Mouse (Mus musculus): ENCODE data around the gene Gm21992. TPM values are rescaled to one million over a fixed set of nuclear protein-coding genes. Genes with fewer than 3 reads are reported as not detected.
"Not testable (repeated sequence)": the region's sequence is repeated elsewhere in the genome, so short reads cannot be mapped to it uniquely, and the experiment has no call there.

Gm21992 gene
- polyA plus RNA-seq, 1 experiment from 2014 or later = 31.3 TPM

- peak; percentile 99 for ATAC-seq (replicated peaks)
- Histone ChIP-seq H3K27ac (replicated peaks) (no peak within 1 kb of the TSS), H3K4me2 (replicated peaks) (peak within 1 kb of the TSS; percentile 84), H3K27me3 (peaks cover 18% of the 10 kb centered on the region), H3K4me1 (peaks cover 16% of the 10 kb centered on the region), H3K36me3 (no peaks in the 10 kb centered on the region), H3K9me3 (no peaks in the 10 kb centered on the region), H3K4me3 (peak within 1 kb of the TSS; percentile 47), H3K9ac (replicated peaks) (peak within 1 kb of the TSS; percentile 50)
- WGBS = under 1% methylated on average over 25 of the region's 25 CpGs
Measured at GRCm38 (mm10) chr19:4839149-4839548, 27.7 kb upstream of the Gm21992 start, which contains the start of the genes Ccs and Ccdc87. Gene Ccs, minus strand, starts transcription at chr19:4839332. Gene Ccdc87, plus strand, starts transcription at chr19:4839366.

DNA sequence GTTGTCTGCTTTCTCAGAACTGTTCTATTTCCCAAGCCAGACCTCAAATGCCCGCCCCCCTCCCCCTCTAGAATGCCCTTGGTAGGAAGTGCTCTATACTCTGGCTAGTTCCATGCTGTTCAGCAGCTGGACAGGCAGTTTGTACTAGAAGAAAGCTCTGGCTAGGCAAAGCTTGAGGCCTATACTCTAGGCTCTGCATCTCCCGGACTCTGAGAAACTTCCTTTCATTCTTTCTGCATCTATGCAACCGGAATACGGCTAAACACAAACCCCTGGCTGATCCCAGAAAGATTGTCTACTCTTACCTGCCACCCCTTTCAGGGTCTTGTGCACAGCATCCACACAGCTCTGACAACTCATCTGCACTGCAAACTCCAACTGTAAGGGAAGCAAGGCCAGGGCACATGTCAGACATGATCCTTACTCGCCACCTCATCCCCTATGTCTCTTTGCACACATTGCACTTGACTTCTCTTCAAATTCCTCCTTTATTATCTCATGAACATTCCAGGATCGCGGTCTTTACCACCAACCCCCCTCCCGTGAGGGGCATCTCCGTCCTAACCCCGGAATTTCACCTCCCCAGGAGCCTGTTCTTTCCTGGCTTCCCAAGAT is 27.2 kb upstream of the Gm21992 start:
- peak overlapping the region; percentile 84 for H3K4me2 ChIP-seq (replicated peaks)
- no peaks in the 10 kb centered on the region for H3K36me3 ChIP-seq
- H3K27ac ChIP-seq (replicated peaks) = no peak overlapping the region
- peaks cover 16% of the 10 kb centered on the region for H3K4me1 ChIP-seq
- peaks cover 18% of the 10 kb centered on the region for H3K27me3 ChIP-seq
- H3K9ac ChIP-seq (replicated peaks) = peak overlapping the region; percentile 50
- peak overlapping the region; percentile 47 for H3K4me3 ChIP-seq
- no peaks in the 10 kb centered on the region for H3K9me3 ChIP-seq
- ATAC-seq (replicated peaks) = peak; percentile 23; the same call in 1 of the 2 replicates
- WGBS = 37% methylated on average over 10 of the region's 10 CpGs

GRCm38 (mm10) chr19:4837049-4837448 is 25.6 kb upstream of the Gm21992 start:
- peaks cover 16% of the 10 kb centered on the region for H3K27me3 ChIP-seq
- peaks cover 16% of the 10 kb centered on the region for H3K4me1 ChIP-seq
- 89% methylated on average over 6 of the region's 6 CpGs for WGBS
- H3K9me3 ChIP-seq = no peaks in the 10 kb centered on the region
- ATAC-seq (replicated peaks) = no peak
- H3K36me3 ChIP-seq = no peaks in the 10 kb centered on the region; the same call in 1 of the 2 replicates
- H3K4me3 ChIP-seq = no peak overlapping the region
- no peak overlapping the region for H3K27ac ChIP-seq (replicated peaks)
- no peak overlapping the region for H3K4me2 ChIP-seq (replicated peaks)
- no peak overlapping the region for H3K9ac ChIP-seq (replicated peaks)

- Histone ChIP-seq H3K4me1 (peaks cover 16% of the 10 kb centered on the region), H3K9me3 (no peaks in the 10 kb centered on the region), H3K4me2 (replicated peaks) (no peak overlapping the region), H3K4me3 (no peak overlapping the region), H3K9ac (replicated peaks) (no peak overlapping the region), H3K27ac (replicated peaks) (no peak overlapping the region), H3K36me3 (no peaks in the 10 kb centered on the region; the same call in 1 of the 2 replicates), H3K27me3 (peaks cover 13% of the 10 kb centered on the region)
- 78% methylated on average over 2 of the region's 2 CpGs for WGBS
- ATAC-seq (replicated peaks) = no peak
Measured at GRCm38 (mm10) chr19:4836096-4836495, 24.7 kb upstream of the Gm21992 start.

DNA sequence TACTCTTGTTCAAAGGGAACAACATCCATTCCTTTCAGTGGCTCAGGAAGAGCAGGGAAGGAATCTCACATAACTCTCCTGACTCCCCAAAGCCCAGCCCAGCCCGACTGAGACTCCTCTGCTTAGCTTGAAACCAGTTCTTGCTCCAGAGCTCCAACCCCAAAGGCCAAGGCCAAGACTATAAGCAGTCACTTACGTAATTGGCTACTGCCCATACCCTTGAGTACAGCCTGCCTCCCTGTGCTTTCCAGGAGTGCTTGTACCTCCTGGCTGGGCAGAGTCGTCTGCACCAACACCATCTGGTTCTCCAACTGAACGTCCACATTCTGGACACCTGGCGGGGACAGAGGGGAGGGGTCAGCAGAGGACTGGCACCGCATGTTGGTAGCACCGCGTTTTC is 22.6 kb upstream of the Gm21992 start:
- H3K9me3 ChIP-seq = no peaks in the 10 kb centered on the region
- ATAC-seq (replicated peaks) = no peak
- peaks cover 15% of the 10 kb centered on the region for H3K4me1 ChIP-seq
- no peaks in the 10 kb centered on the region for H3K27me3 ChIP-seq
- H3K4me2 ChIP-seq (replicated peaks) = no peak overlapping the region
- no peak overlapping the region for H3K9ac ChIP-seq (replicated peaks)
- 88% methylated on average over 8 of the region's 8 CpGs for WGBS
- H3K36me3 ChIP-seq = no peaks in the 10 kb centered on the region; the same call in 1 of the 2 replicates
- H3K27ac ChIP-seq (replicated peaks) = no peak overlapping the region
- H3K4me3 ChIP-seq = no peak overlapping the region

- no peak overlapping the region for H3K4me3 ChIP-seq
- H3K4me2 ChIP-seq (replicated peaks) = no peak overlapping the region
- H3K27ac ChIP-seq (replicated peaks) = no peak overlapping the region
- 0 out of 2 replicates have a peak, but pooled peaks cover 4% of the 10 kb centered on the region for H3K4me1 ChIP-seq
- H3K36me3 ChIP-seq = peaks cover 12% of the 10 kb centered on the region
- no peaks in the 10 kb centered on the region for H3K27me3 ChIP-seq
- WGBS = 51% methylated on average over 7 of the region's 7 CpGs
- H3K9ac ChIP-seq (replicated peaks) = no peak overlapping the region
- no peaks in the 10 kb centered on the region for H3K9me3 ChIP-seq
- no peak for ATAC-seq (replicated peaks)
Measured at GRCm38 (mm10) chr19:4829156-4829555, 17.7 kb upstream of the Gm21992 start.

- Histone ChIP-seq H3K4me3 (no peak overlapping the region), H3K9me3 (no peaks in the 10 kb centered on the region), H3K4me1 (0 out of 2 replicates have a peak, but pooled peaks cover 4% of the 10 kb centered on the region), H3K27ac (replicated peaks) (no peak overlapping the region), H3K36me3 (peaks cover 12% of the 10 kb centered on the region), H3K27me3 (no peaks in the 10 kb centered on the region), H3K9ac (replicated peaks) (no peak overlapping the region), H3K4me2 (replicated peaks) (no peak overlapping the region)
- 65% methylated on average over 16 of the region's 16 CpGs for WGBS
- no peak for ATAC-seq (replicated peaks)
Measured at GRCm38 (mm10) chr19:4828444-4829114, 17.2 kb upstream of the Gm21992 start.

DNA sequence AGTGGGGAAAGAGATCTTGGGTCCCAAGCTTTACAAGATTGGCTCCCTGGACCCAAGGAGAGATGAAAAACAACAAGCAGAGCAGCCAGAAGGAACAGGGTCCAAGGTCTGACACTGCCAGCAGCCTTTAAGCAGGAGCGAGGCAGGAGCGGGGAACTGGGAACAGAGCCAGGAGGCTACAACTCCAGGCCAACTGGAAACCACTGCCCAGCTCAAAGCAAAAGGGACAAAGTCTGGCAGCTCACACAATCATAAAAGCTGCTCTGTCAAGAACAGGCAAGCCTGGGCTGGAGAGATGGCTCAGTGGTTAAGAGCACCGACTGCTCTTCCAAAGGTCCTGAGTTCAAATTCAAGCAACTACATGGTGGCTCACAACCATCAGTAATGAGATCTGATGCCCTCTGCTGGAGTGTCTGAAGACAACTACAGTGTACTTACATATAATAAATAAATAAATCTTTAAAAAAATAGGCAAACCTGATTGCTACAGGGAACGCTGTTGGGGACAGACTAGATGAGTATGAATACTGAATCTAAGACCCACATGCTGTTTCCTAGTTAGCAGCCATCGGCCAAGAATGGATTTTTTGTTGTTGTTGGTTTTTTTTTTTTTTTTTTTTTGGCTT is 9.4 kb upstream of the Gm21992 start:
- Histone ChIP-seq H3K27me3 (no peaks in the 10 kb centered on the region), H3K9ac (replicated peaks) (no peak overlapping the region), H3K4me3 (no peak overlapping the region), H3K4me1 (no peaks in the 10 kb centered on the region), H3K9me3 (no peaks in the 10 kb centered on the region), H3K4me2 (replicated peaks) (no peak overlapping the region), H3K36me3 (peaks cover 12% of the 10 kb centered on the region), H3K27ac (replicated peaks) (no peak overlapping the region)
- WGBS = 60% methylated on average over 5 of the region's 5 CpGs
- ATAC-seq (replicated peaks) = peak; percentile 67; the same call in 1 of the 2 replicates

DNA sequence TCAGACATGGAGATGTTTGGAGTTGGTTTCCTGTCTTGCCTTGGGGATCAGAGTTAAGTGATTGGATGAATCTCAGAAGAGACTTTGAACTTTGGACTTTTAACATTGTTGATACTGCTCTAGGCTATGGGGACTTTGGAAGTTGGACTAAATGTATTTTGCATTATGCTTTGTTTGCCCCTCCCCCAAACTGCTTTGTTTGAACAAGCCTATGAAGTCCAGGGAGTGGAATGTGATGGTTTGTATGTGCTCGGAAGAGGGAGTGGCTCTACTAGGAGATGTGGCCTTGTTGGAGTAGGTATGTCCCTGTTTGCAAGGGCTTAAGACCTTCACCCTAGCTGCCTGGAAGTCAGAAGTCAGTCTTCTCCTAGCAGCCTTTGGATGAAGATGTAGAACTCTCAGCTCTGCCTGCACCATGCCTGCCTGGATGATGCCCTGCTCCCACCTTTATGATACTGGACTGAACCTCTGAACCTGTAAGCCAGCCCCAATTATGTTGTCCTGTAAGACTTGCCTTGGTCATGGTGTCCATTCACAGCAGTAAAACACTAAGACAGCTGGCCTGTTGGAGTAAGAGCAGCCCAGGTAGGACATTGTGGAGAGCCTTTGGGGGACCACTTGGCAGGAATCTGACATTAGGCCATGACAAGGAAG is 5.9 kb upstream of the Gm21992 start:
- H3K4me1 ChIP-seq = peaks cover under 1% of the 10 kb centered on the region
- H3K4me3 ChIP-seq = no peak overlapping the region
- no peaks in the 10 kb centered on the region for H3K27me3 ChIP-seq
- H3K9me3 ChIP-seq = no peaks in the 10 kb centered on the region
- 74% methylated on average over 1 of the region's 1 CpGs for WGBS
- no peaks in the 10 kb centered on the region for H3K36me3 ChIP-seq
- H3K4me2 ChIP-seq (replicated peaks) = no peak overlapping the region
- no peak overlapping the region for H3K9ac ChIP-seq (replicated peaks)
- no peak for ATAC-seq (replicated peaks)
- no peak overlapping the region for H3K27ac ChIP-seq (replicated peaks)

DNA sequence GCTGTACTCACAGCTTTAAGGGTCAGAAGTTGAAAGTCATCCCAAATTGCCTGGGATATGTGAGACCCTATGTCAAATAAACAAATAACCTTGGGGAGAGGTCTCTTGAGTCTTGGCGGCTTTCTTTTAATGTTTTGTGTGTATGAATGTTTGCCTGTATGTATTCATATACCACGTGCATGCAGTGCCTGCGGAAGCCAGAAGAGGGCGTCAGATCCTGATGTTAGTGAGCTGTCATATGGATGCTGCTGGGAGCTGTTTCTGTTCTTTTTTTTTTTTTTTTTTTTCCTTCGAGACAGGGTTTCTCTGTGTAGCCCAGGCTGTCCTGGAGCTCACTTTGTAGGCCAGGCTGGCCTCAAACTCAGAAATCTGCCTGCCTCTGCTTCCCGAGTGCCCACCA is 1.6 kb upstream of the Gm21992 start:
- WGBS = 83% methylated on average over 6 of the region's 6 CpGs
- Histone ChIP-seq H3K4me3 (no peak overlapping the region), H3K9ac (replicated peaks) (no peak overlapping the region), H3K4me1 (peaks cover 28% of the 10 kb centered on the region), H3K4me2 (replicated peaks) (no peak overlapping the region), H3K36me3 (no peaks in the 10 kb centered on the region), H3K9me3 (no peaks in the 10 kb centered on the region), H3K27ac (replicated peaks) (no peak overlapping the region), H3K27me3 (no peaks in the 10 kb centered on the region)
- ATAC-seq (replicated peaks) = no peak

DNA sequence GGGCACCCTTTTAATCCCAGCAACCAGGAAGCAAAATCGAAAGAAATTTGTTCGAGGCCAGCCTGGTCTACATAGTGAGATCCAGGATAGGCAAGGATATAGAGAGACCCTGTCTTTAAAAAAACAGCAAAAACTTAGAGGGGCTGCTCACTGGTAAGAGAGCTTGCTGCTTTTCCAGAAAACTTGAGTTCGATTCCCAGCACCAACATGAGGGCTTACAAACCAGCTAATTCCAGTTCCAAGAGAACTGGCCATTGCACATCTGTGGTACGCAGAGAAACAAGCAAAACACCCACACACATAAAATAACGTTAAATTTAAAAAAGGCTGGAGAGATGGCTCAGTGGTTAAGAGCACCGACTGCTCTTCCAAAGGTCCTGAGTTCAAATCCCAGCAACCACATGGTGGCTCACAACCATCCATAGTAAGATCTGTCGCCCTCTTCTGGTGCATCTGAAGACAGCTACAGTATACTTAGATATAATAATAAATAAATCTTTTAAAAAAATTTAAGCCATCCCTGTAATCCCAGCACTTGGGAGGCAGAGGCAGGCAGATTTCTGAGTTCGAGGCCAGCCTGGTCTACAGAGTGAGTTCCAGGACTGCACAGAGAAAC is 1.0 kb upstream of the Gm21992 start:
- Histone ChIP-seq H3K9ac (replicated peaks) (peak overlapping the region; percentile 90), H3K4me2 (replicated peaks) (peak overlapping the region; percentile 87), H3K27ac (replicated peaks) (peak overlapping the region; percentile 96), H3K4me1 (peaks cover 32% of the 10 kb centered on the region), H3K4me3 (peak overlapping the region; percentile 97)
- not testable (repeated sequence) for H3K9me3 ChIP-seq; ATAC-seq (replicated peaks); H3K27me3 ChIP-seq; H3K36me3 ChIP-seq
- 82% methylated on average over 8 of the region's 8 CpGs for WGBS
